Mouse (Mus musculus): ENCODE measurements around the gene Gpr65. TPM values are rescaled to one million over a fixed set of nuclear protein-coding genes. Genes with fewer than 3 reads are reported as not detected.

Gene Gpr65
- polyA plus RNA-seq, 1 experiment from 2014 or later, result 6.3 TPM

Other genes starting within 250 kb of the Gpr65 start
- gene Galc, start 9.2 kb upstream of the Gpr65 start, polyA plus RNA-seq (2015; fragmentation: Nextera tagmentation; extraction: Ambion mirVana), result 6.7 and 7.0 TPM in 2 replicates

All from limb, embryonic 15.5 days (tissue).